Mouse (Mus musculus) left cerebral cortex, postnatal 25 days (tissue): ENCODE data around the gene Crybb2. TPM values are rescaled to one million over a fixed set of nuclear protein-coding genes. Genes with fewer than 3 reads are reported as not detected.

ENCODE experiments used
- total RNA-seq, 2 experiments: library from RNA; stranded (reverse); gene quantifications; 2 replicates each; pipeline ENCODE4 v1.2.3; 2021

The Crybb2 gene
- total RNA-seq, 2 experiments from 2014 or later, result not detected

Other genes with a start within 250 kb of the Crybb2 start
- gene Myo18b, start 173.8 kb downstream of the Crybb2 start, total RNA-seq, result 1 to 10 TPM; 1.2 to 1.9 TPM
- gene Grk3, start 54.3 kb downstream of the Crybb2 start, total RNA-seq, result 10 to 100 TPM; 64.5 to 72.0 TPM
- gene Crybb3, start 11.5 kb upstream of the Crybb2 start, total RNA-seq, result 1 to 10 TPM in 1 of 2 experiments, under 1 TPM in 1; 0.69 to 1.7 TPM
- 10 to 100 TPM; 39.0 to 44.7 TPM for gene 2900026A02Rik, start 151.1 kb upstream of the Crybb2 start, total RNA-seq
- not detected for gene Tmem211, start 156.8 kb upstream of the Crybb2 start, total RNA-seq
- 100 to 1,000 TPM; 139 to 157 TPM for gene Sgsm1, start 240.7 kb upstream of the Crybb2 start, total RNA-seq